Comparison of ENCODE assay signal across 1 mouse cellular context in the genomic region with DNA sequence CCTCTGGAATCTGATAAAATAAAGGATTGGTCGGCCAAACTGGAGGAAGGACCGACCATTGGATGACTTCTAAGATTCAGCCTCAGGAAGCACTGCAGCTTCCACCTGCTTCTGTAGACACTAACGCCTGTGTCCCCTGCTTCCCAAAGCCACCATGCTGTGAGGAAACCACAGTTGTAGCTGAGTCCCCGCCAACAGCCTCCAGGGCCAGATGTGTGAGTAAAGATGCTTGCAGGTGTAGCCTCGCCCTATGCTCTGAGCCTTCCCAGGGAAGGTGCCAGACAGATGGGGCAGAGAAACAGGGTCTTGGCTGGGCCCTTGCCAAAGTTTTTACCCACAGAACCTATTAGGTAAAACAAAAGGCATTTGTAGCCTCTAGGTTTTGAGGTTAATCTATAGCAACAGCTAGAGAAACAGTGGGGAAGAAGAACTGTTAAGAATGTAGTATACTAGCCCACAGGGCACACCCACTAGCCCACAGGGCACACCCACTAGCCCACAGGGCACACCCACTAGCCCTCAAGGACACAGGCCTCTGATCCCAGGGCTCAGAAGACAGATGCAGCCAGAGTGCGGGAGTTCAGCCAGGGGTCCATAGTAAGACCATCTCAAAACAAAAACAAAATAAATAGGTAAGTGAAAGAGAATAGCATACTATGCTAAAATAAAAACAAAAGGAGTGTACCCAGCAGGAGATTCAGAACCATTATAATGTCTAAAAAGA.
TF ChIP-seq lines count a peak whose summit lies in the region.

No protein-coding gene starts in this region.

TF ChIP-seq in MEL, 35 proteins besides CTCF, POLR2A, EP300 and RAD21:
- no peak for TF ChIP-seq POLR2AphosphoS5 (IDR thresholded peaks at IDR 0.05; ENCODE audit: borderline replicate concordance, low read depth, low read length)
- TF ChIP-seq GATA1 (IDR thresholded peaks at IDR 0.05; ENCODE audit: low read depth, low read length) = no peak
- TF ChIP-seq POLR2AphosphoS2 (IDR thresholded peaks at IDR 0.05; ENCODE audit: low read length) = no peak
- no peak for TF ChIP-seq RCOR1 (IDR thresholded peaks at IDR 0.05; ENCODE audit: low read depth, low read length)
- no peak for TF ChIP-seq ZKSCAN1 (IDR thresholded peaks at IDR 0.05; ENCODE audit: low read depth, low read length)
- TF ChIP-seq CHD1 (IDR thresholded peaks at IDR 0.05; ENCODE audit: low read depth, low read length) = no peak
